Mouse (Mus musculus) heart, adult 2 months (tissue): ENCODE data around the gene Clec16a. TPM values are rescaled to one million over a fixed set of nuclear protein-coding genes. Genes with fewer than 3 reads are reported as not detected.

Experiments
- DNase-seq, 2 experiments: peaks; one replicate each; pipeline ENCODE4 v3.0.0; 2021
- H3K27ac ChIP-seq: fragments of 200-600 bp; 2 replicates; pipeline ENCODE4 v1.8.1; 2022
- H3K27me3 ChIP-seq: fragments of 200-500 bp; 2 replicates; pipeline ENCODE4 v1.6.1; 2012; ENCODE audit warnings: mild to moderate bottlenecking, low read length, inconsistent platforms, mixed read lengths; ENCODE audit not compliant: control insufficient read depth, insufficient read depth
- H3K36me3 ChIP-seq: fragments of 200-500 bp; 2 replicates; pipeline ENCODE4 v1.6.1; 2012; ENCODE audit warnings: low read length, inconsistent platforms; ENCODE audit not compliant: control insufficient read depth, insufficient read depth
- H3K4me1 ChIP-seq: fragments of 200-500 bp; 2 replicates; pipeline ENCODE4 v1.6.1; 2011; ENCODE audit warnings: low read length; ENCODE audit not compliant: control insufficient read depth, insufficient read depth
- H3K4me3 ChIP-seq: fragments of 200-600 bp; 2 replicates; pipeline ENCODE4 v1.8.1; 2022
- H3K79me2 ChIP-seq: fragments of 200-500 bp; replicated peaks from 2 replicates; pipeline ENCODE4 v1.6.1; 2012; ENCODE audit warnings: mild to moderate bottlenecking, inconsistent platforms, low read length, moderate library complexity, mixed read lengths; ENCODE audit not compliant: control insufficient read depth, insufficient read depth
- H3K9ac ChIP-seq: fragments of 200-500 bp; 2 replicates; pipeline ENCODE4 v1.6.1; 2012; ENCODE audit warnings: low read depth, mild to moderate bottlenecking, control low read depth, inconsistent platforms, low read length, mixed read lengths
- CTCF ChIP-seq: fragments of 200-600 bp; IDR thresholded peaks from 2 replicates; pipeline ENCODE4 v1.8.1; 2022; ENCODE audit warnings: antibody characterized with exemption, mild to moderate bottlenecking, moderate library complexity
- EP300 ChIP-seq: fragments of 200-500 bp; IDR thresholded peaks from 2 replicates; pipeline ENCODE4 v1.6.1; 2011; ENCODE audit warnings: low read depth, low read length, control low read depth; ENCODE audit not compliant: insufficient read depth
- POLR2A ChIP-seq: fragments of 200-500 bp; IDR thresholded peaks from 2 replicates; pipeline ENCODE4 v1.6.1; 2011; ENCODE audit warnings: mild to moderate bottlenecking, low read depth, low read length, control low read depth; ENCODE audit not compliant: insufficient read depth
- WGBS: fragments of 180-500 bp; shearing (Covaris S2); methylation state at CpG from one replicate; pipeline ENCODE4 v1.1.7; 2018; 5-methylcytosine and 5-hydroxymethylcytosine counted together
- intact Hi-C: fragments of 180-260 bp; cut with DNase I; formaldehyde crosslinking; loops from one replicate; pipeline ENCODE4 v1.15.1; 2025
- polyA plus RNA-seq: library from polyadenylated mRNA; depleted of rRNA; stranded (reverse); fragments of >200 nt; gene quantifications from 2 replicates; pipeline ENCODE4 v1.2.3, GENCODE M21; 2012
- total RNA-seq, 2 experiments: library from RNA; stranded (reverse); gene quantifications; 2 replicates each; pipeline ENCODE4 v1.2.3; 2021

The Clec16a gene
- total and polyA plus RNA-seq, 3 experiments: 27.6 to 57.5 (median 55.4) TPM

- intact Hi-C loops: no loop called here
- H3K27ac ChIP-seq: no peak overlapping the region
- no peak overlapping the region for H3K9ac ChIP-seq
- no peaks in the 10 kb centered on the region for H3K4me1 ChIP-seq
- H3K36me3 ChIP-seq: no peaks in the 10 kb centered on the region
- 25% methylated on average over 7 of the region's 7 CpGs for WGBS
- TF ChIP-seq CTCF: no peak
- no peak for TF ChIP-seq EP300
- TF ChIP-seq POLR2A: no peak
- no peaks in the 10 kb centered on the region for H3K27me3 ChIP-seq
- no peaks in the 10 kb centered on the region for H3K79me2 ChIP-seq
- DNase-seq: no peak
- no peak overlapping the region for H3K4me3 ChIP-seq
These were observed 204.7 kb downstream of the Clec16a start for GRCm38 (mm10) chr16:10749824-10750223.

GRCm38 (mm10) chr16:10754521-10755296 is 209.6 kb downstream of the Clec16a start:
- intact Hi-C loops: no loop called here
- 94% methylated on average over 3 of the region's 3 CpGs for WGBS
- Histone ChIP-seq H3K27ac (no peak overlapping the region), H3K27me3 (no peaks in the 10 kb centered on the region), H3K36me3 (no peaks in the 10 kb centered on the region), H3K79me2 (no peaks in the 10 kb centered on the region), H3K4me1 (no peaks in the 10 kb centered on the region), H3K4me3 (no peak overlapping the region), H3K9ac (no peak overlapping the region)
- no peak for DNase-seq
- TF ChIP-seq POLR2A (no peak), EP300 (no peak), CTCF (no peak)

GRCm38 (mm10) chr16:10756168-10756567 is 211.0 kb downstream of the Clec16a start:
- 73% methylated on average over 6 of the region's 6 CpGs for WGBS
- DNase-seq: no peak
- Histone ChIP-seq H3K27me3 (no peaks in the 10 kb centered on the region), H3K9ac (no peak overlapping the region), H3K79me2 (no peaks in the 10 kb centered on the region), H3K36me3 (no peaks in the 10 kb centered on the region), H3K4me1 (peaks cover 2% of the 10 kb centered on the region), H3K4me3 (no peak overlapping the region), H3K27ac (no peak overlapping the region)
- intact Hi-C loops: no loop called here
- no peak for TF ChIP-seq POLR2A
- TF ChIP-seq EP300: no peak
- TF ChIP-seq CTCF: no peak

GRCm38 (mm10) chr16:10761182-10761581 is 216.0 kb downstream of the Clec16a start:
- no peaks in the 10 kb centered on the region for H3K27me3 ChIP-seq
- TF ChIP-seq CTCF (no peak), EP300 (no peak), POLR2A (no peak)
- no peaks in the 10 kb centered on the region for H3K36me3 ChIP-seq
- peaks cover 6% of the 10 kb centered on the region for H3K4me1 ChIP-seq
- no peak overlapping the region for H3K9ac ChIP-seq
- DNase-seq: peak in 1 of 2 experiments; percentile 44
- H3K79me2 ChIP-seq: no peaks in the 10 kb centered on the region
- H3K4me3 ChIP-seq: no peak overlapping the region
- intact Hi-C loops: no loop called here
- no peak overlapping the region for H3K27ac ChIP-seq
- WGBS: 53% methylated on average over 8 of the region's 8 CpGs

GRCm38 (mm10) chr16:10762569-10763180 is 217.5 kb downstream of the Clec16a start:
- Histone ChIP-seq H3K9ac (no peak overlapping the region), H3K4me1 (peaks cover 6% of the 10 kb centered on the region), H3K79me2 (no peaks in the 10 kb centered on the region), H3K4me3 (no peak overlapping the region), H3K27ac (no peak overlapping the region), H3K27me3 (no peaks in the 10 kb centered on the region), H3K36me3 (no peaks in the 10 kb centered on the region)
- WGBS: 75% methylated on average over 5 of the region's 5 CpGs
- DNase-seq: peak in 1 of 2 experiments; percentile 30
- TF ChIP-seq CTCF: no peak
- TF ChIP-seq EP300: no peak
- TF ChIP-seq POLR2A: no peak
- intact Hi-C loops: no loop called here

GRCm38 (mm10) chr16:10763540-10764264 is 218.6 kb downstream of the Clec16a start:
- Histone ChIP-seq H3K4me3 (no peak overlapping the region), H3K36me3 (no peaks in the 10 kb centered on the region), H3K4me1 (peaks cover 6% of the 10 kb centered on the region), H3K79me2 (no peaks in the 10 kb centered on the region), H3K9ac (no peak overlapping the region), H3K27me3 (no peaks in the 10 kb centered on the region), H3K27ac (peak overlapping the region; percentile 3)
- DNase-seq: no peak
- intact Hi-C loops: no loop called here
- 59% methylated on average over 6 of the region's 6 CpGs for WGBS
- TF ChIP-seq POLR2A: no peak
